Mouse (Mus musculus): ENCODE results near the gene Cpsf6.

Cpsf6 gene

GRCm38 (mm10) chr10:117384386-117385085, 4.7 kb upstream of the Cpsf6 start:
- no peak for DNase-seq

GRCm38 (mm10) chr10:117383941-117384340, 4.1 kb upstream of the Cpsf6 start:
- no peak for DNase-seq

DNA sequence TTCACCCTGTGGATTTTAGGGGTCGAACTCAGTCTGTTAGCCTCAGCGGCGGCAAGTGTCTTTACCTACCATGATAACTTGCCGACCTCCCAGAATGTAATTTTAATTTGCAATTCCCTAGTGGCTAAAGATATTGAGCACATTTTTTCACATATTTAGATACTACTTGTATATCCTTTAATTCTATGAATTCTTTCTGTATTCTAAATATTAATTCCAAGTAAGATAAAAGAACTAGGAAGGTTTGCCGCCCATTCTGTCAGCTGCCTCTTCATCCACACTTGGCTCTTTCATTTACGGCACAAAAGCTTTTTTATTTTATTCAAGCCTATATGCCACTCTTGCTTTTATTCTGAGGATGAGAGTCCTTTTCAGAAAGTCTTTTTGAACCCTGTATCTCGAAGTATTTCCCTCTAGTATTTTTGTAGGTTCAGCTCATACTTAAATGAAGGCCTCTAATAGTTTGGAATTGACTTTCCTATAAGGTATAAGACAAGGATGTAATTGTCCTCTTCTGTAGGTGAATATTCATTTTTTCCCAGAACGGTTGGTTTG, 3.3 kb upstream of the Cpsf6 start:
- no peak for DNase-seq

GRCm38 (mm10) chr10:117382146-117382545, 2.3 kb upstream of the Cpsf6 start:
- no peak for DNase-seq

DNA sequence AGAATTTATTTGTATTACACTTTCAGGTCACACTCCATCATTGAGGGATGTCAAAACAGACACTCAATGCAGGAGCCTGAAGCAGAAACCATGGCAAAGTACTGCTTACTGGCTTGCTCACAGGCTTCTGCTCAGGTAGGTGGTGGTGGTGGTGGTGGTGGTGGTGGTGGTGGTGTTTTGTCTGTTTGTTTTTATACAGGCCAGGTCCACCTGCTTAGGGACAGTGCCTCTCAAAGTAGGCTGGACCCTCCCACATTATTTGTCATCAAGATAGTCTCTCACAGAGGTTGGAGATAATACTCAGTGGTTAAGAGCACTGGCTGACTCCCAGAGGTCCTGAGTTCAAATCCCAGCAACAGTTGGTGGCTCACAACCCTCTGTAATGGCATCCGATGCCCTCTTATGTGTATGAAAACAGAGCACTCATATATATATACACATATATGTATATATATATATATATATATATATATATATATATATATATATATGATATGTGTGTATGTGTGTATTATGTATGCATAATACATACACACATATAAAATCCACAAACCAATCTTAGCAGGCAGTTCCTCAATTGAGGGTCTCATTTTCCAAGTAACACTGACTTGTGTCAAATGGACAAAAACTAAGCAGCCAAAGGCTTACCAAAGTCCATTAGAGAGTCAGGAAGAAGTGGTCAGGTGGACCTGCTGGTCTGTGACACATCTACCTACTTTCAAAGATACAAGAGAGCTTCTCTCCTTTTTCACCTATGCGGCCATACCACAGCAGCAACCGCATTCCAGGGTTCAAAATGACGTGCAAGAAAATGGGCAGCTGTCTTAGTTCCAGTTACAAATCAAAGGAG, 1.1 kb upstream of the Cpsf6 start:
- no peak for DNase-seq

DNA sequence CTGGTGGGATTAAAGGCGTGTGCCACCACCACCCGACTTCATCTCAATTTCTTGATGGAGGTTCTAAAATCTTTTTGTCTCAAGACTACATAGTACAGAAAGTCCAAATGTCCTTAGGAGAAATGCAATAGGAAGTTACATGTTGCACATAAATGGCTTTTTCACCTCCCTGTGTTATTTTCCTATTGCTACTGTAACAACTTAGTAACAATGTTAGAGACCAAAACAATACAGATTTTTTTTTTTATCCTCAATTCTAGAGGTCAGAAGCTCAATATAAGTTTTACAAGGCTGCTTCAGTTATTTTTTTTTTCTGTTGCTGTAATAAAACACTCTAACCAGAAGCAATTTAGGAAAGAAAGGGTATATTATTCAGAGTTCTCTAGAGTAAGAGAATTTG, 374 bp downstream of the Cpsf6 start:
- DNase-seq, result no peak

DNA sequence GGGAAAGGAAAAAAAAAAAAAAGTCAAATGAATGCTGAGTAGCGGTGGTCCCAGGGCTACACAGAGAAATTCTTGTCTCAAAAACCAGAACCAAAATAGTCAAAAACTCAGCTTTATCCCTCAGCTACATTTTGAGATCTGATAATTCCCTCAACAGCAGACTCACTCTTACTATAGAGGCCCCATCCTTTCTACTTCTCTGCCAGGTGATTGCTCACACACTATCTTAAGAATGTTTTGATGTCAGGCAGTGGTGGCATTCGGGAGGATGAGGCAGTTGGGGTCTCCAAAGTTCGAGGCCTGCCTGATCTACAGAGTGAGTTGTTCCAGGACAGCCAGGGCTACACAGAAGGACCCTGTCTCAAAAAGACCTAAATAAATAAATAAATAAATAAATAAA, 1.2 kb downstream of the Cpsf6 start:
- no peak for DNase-seq

GRCm38 (mm10) chr10:117378291-117378555, 1.6 kb downstream of the Cpsf6 start:
- DNase-seq, result no peak

- no peak for DNase-seq
Measured at GRCm38 (mm10) chr10:117377431-117378290, 2.2 kb downstream of the Cpsf6 start.

- peak; percentile 98 for DNase-seq
Measured at GRCm38 (mm10) chr10:117376580-117377189, 3.1 kb downstream of the Cpsf6 start.

DNA sequence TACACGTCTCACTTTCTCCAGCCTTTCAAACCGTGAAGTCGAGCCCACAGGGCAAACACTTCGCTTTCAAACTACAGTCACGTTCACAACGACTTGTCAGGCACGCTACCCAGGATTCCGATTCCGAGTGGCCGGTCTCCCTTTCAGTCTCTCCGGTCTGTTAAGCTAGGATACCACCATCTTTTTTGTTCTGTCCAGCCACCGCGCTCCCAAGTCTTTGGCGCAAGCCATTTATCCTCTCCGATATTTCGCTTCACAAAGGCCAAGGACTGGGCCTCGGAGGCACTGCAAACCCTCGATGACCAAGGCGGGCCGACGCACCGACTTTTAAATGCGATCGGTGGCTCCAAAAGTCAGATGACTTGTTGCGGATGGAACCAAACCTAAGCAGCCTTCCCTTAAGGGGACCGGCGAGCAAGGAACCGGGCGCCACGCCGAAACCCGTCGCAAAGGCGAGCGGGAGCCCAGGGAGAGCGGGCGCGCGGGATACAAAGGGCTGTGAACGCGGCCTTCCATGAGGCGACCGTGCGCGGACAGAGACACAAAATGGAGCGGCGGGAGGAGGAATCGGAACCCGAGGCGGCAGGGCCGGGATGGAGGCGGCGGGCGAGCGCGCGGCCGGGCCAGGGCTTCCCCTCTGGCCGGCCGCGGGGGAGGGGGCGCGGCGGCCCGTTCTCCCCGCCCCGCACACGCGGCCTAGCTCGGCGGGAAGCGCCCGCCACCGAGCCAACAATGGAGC, 3.8 kb downstream of the Cpsf6 start:
- peak; percentile 61 to 70 for DNase-seq

DNA sequence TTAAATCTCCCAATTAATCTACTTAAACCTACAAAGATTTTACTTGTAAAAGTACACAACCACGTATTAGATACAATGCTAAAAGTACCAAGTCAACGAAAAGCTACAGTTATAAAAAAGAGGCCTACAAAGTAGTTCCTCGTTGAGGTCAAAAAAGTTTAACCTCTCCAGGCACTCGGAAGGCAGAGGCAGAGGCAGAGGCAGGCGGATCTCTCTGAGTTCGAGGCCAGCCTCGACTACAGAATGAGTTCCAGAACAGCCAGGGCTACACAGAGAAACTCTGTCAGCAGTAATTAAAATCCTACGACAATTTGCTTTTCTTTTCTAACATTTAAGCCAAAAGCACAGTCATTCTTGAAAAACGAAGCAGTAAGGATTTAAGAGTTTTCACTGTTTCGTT, 4.7 kb downstream of the Cpsf6 start:
- DNase-seq, result no peak

GRCm38 (mm10) chr10:117363106-117363505, 16.7 kb downstream of the Cpsf6 start:
- DNase-seq, result peak; percentile 49 to 80

DNA sequence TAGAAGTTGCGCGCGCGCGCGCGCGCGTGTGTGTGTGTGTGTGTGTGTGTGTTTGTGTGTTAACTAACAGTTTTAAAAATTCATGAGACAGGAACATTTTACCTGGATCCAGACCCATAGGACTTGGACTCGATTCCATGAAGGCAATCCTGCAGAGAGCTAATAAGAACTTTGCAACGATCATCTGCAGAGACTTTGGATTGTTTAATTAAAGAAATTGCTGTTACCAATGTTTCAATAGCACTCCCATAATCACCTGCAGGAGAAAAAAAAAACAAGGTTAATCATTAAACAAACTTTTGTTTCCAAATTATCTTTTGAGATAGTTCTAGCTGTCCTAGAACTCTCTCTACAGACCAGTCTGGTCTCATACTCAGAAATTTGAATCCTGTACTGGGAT, 20.9 kb downstream of the Cpsf6 start:
- DNase-seq, result no peak

DNA sequence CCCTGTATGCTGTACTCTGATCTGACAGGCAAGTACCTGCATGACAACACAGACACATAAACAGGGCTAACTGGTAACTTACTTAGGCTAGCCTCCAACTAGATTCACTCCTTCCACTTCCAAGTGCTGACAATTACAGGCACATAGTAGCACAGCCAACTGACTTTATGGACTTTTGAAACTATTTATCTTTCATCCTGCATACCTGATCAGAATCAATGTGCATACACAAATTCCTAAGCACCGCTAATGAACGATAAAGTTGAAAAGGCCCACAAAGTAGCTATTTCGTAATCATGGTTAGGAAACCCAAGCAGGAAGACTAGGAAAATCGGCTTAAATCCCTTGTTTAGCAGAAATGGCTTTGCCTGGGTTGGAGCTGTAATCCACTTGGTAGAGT, 36.8 kb downstream of the Cpsf6 start:
- DNase-seq, result no peak

DNA sequence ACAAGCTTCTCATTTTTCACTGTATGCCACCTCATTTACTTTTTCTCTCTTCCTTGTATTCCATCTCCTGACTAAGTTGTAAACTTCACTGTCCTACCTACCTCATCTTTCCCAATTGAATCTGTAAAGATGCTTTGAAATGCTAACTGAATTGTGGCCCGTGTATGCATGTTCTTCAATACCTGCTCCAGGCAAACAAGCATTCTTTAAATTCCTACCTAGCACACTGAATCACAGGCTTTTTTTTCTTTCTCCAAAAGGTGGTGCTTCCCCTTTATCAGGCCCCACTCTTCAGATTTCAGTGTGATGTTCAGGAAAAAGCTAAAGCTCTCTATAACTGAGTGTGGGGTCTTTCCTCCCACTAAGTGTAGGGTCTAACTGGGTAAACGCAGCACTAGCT, 37.4 kb downstream of the Cpsf6 start:
- DNase-seq, result no peak

GRCm38 (mm10) chr10:117341029-117341428, 38.8 kb downstream of the Cpsf6 start:
- no peak for DNase-seq

- no peak for DNase-seq
Measured at GRCm38 (mm10) chr10:117339241-117339640, 40.6 kb downstream of the Cpsf6 start.

- DNase-seq, result no peak
Measured at GRCm38 (mm10) chr10:117337946-117338345, 41.9 kb downstream of the Cpsf6 start.

- peak in 1 of 2 experiments; percentile 59 for DNase-seq
Measured at GRCm38 (mm10) chr10:117335649-117336048, 44.2 kb downstream of the Cpsf6 start.

- DNase-seq, result peak in 1 of 2 experiments; percentile 71
Measured at GRCm38 (mm10) chr10:117330521-117330920, 49.3 kb downstream of the Cpsf6 start.

- DNase-seq, result no peak
Measured at GRCm38 (mm10) chr10:117323782-117324181, 56.0 kb downstream of the Cpsf6 start.

All from lung, postnatal 4 days (tissue).